Mouse (Mus musculus) testis, adult 2 months (tissue): ENCODE measurements around the gene Hrc.

Experiments
- CTCF ChIP-seq: fragments of 200-500 bp; IDR thresholded peaks from 2 replicates; pipeline ENCODE4 v1.5.1; 2012; ENCODE audit warnings: low read depth, mild to moderate bottlenecking, inconsistent platforms, low read length, moderate library complexity; ENCODE audit not compliant: control insufficient read depth, insufficient read depth, insufficient replicate concordance
- POLR2A ChIP-seq: fragments of 200-500 bp; IDR thresholded peaks from 2 replicates; pipeline ENCODE4 v1.6.1; 2012; ENCODE audit warnings: low read depth, mild to moderate bottlenecking, inconsistent platforms, low read length, moderate library complexity; ENCODE audit not compliant: control insufficient read depth

DNA sequence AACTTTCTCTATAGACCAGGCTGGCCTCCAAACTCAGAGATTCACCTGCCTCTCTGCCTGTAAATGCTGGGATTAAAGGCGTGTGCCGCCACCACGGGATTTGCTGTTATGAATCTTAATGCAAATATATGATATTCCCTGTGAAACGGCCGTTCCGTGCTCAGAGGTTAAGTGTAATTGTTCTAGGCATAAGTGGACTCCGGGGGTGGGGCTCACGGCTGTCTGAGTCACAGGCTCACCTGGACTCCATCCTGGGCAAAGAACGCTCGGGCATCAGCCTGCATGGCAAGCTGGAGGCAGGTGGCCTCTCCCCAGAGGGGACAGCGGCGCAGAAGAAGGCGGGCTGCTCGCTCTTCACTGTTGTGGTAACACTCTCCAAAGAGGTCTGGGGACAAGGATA lies 18.6 kb upstream of the Hrc start:
- TF ChIP-seq CTCF: no peak
- TF ChIP-seq POLR2A: no peak
